Mouse (Mus musculus): ENCODE results near the gene Prkag3. TPM values are rescaled to one million over a fixed set of nuclear protein-coding genes. Genes with fewer than 3 reads are reported as not detected.

The Prkag3 gene
- total RNA-seq, 2 experiments from 2014 or later, result 0.23 TPM; not detected in 1

- peak; percentile 27 to 59 for DNase-seq
Observed at GRCm38 (mm10) chr1:74759773-74760172, 10.8 kb upstream of the Prkag3 start.

- DNase-seq, result no peak
Observed at GRCm38 (mm10) chr1:74754175-74754785, 5.3 kb upstream of the Prkag3 start.

GRCm38 (mm10) chr1:74753266-74753974, 4.4 kb upstream of the Prkag3 start:
- no peak for DNase-seq

- no peak for DNase-seq
Observed at GRCm38 (mm10) chr1:74752833-74753232, 3.8 kb upstream of the Prkag3 start.

- no peak for DNase-seq
Observed at GRCm38 (mm10) chr1:74752150-74752549, 3.1 kb upstream of the Prkag3 start.

GRCm38 (mm10) chr1:74750683-74751082, 1.7 kb upstream of the Prkag3 start:
- DNase-seq, result no peak

- DNase-seq, result peak; percentile 64 to 71
Observed at GRCm38 (mm10) chr1:74749301-74749700, 280 bp upstream of the Prkag3 start.

GRCm38 (mm10) chr1:74747335-74747734, 1.7 kb downstream of the Prkag3 start:
- no peak for DNase-seq

- no peak for DNase-seq
Observed at GRCm38 (mm10) chr1:74740846-74741245, 8.2 kb downstream of the Prkag3 start.

- no peak for DNase-seq
Observed at GRCm38 (mm10) chr1:74737500-74737899, 11.5 kb downstream of the Prkag3 start.

- no peak for DNase-seq
Observed at GRCm38 (mm10) chr1:74736977-74737376, 12.0 kb downstream of the Prkag3 start.

- no peak for DNase-seq
Observed at GRCm38 (mm10) chr1:74728446-74728845, 20.6 kb downstream of the Prkag3 start.

GRCm38 (mm10) chr1:74726674-74727073, 22.3 kb downstream of the Prkag3 start:
- DNase-seq, result no peak

- DNase-seq, result no peak
Observed at GRCm38 (mm10) chr1:74726114-74726513, 22.9 kb downstream of the Prkag3 start.

GRCm38 (mm10) chr1:74723748-74724147, 25.3 kb downstream of the Prkag3 start:
- DNase-seq, result peak in 1 of 2 experiments; percentile 13

- no peak for DNase-seq
Observed at GRCm38 (mm10) chr1:74721657-74722056, 27.4 kb downstream of the Prkag3 start.

- DNase-seq, result no peak
Observed at GRCm38 (mm10) chr1:74719281-74719680, 29.7 kb downstream of the Prkag3 start.

- DNase-seq, result no peak
Observed at GRCm38 (mm10) chr1:74718113-74718512, 30.9 kb downstream of the Prkag3 start.

- no peak for DNase-seq
Observed at GRCm38 (mm10) chr1:74715886-74716285, 33.1 kb downstream of the Prkag3 start.

- DNase-seq, result no peak
Observed at GRCm38 (mm10) chr1:74715468-74715867, 33.6 kb downstream of the Prkag3 start.

- no peak for DNase-seq
Observed at GRCm38 (mm10) chr1:74714967-74715366, 34.1 kb downstream of the Prkag3 start.

GRCm38 (mm10) chr1:74713859-74714730, 34.9 kb downstream of the Prkag3 start:
- DNase-seq, result no peak

Measured in adrenal gland, postnatal 36 days (tissue).